Mouse (Mus musculus) monocyte, adult 5-6 weeks (primary cell): Measurements from ENCODE around the gene Gm21149. TPM values are rescaled to one million over a fixed set of nuclear protein-coding genes. Genes with fewer than 3 reads are reported as not detected.
"Not testable (repeated sequence)": the region's sequence is repeated elsewhere in the genome, so short reads cannot be mapped to it uniquely, and the experiment has no call there.

Experiments
- ATAC-seq: fragments of 153-309, 156-312 bp; replicated peaks from 2 replicates; pipeline ENCODE4 v1.8.0; 2017; ENCODE audit warnings: mild to moderate bottlenecking; ENCODE audit not compliant: low TSS enrichment, insufficient number of reproducible peaks, severe bottlenecking, poor library complexity, low FRiP score
- total RNA-seq: library from RNA; stranded (forward); fragments of 200-1000, 200-491, 200-594 nt; gene quantifications from 3 replicates; pipeline ENCODE4 v1.2.3, GENCODE M21; 2017

Gm21149 gene
- total RNA-seq, 1 experiment from 2014 or later: not detected

DNA sequence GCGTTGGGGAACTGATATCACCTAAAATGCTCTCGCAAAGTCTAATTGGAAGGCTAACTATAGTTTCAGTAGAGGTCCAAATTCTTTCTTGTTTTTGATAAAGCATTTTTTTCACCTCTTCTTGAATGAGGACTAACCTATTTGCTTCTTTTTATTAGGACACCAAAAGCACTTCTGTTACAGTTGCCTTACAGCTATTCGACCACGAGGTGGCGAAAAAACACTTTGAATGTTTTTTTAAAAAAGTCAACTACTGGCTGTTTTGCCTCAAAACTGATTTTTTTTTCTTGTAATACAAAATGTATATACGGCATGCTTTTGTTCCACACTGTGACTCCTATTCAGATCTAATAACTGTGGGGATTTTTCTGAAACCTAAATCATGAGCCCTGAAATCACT is 8.6 kb downstream of the Gm21149 start:
- not testable (repeated sequence) for ATAC-seq

DNA sequence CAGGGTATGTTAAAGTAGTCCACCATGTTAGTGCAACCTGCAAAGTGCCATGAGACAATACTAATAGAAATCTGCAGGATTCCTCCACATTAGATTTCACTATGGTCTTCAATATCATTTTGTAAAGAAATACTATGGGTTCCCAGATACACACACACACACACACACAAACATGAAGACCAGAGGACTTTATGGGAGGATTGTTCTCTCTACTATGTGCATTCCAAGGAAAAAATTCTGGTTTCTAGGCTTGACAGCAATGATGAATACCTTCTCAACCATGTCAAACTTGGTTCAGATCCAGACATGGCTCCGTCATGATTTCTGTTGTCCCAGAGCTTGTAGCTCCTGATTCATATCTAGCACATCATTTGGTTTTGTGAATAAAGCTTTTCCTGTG is 10.1 kb downstream of the Gm21149 start:
- not testable (repeated sequence) for ATAC-seq

DNA sequence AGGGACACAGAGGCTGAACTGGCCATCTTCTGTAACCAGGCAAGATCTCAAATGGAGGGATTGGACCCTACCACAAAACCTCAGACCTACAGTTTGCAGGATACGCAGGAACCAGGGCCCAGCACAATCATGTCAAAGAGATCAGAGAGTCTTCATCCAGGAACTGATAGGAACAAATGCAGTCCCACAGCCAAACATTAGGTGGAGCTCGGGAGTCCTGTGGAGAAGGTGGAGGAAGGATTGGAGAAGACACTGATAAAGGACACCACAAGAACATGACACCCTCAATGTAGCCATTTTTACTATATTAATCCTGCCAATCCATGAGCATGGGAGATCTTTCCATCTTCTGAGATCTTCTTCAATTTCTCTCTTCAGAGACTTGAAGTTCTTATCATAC is 12.8 kb downstream of the Gm21149 start:
- not testable (repeated sequence) for ATAC-seq

- not testable (repeated sequence) for ATAC-seq
Measured at GRCm38 (mm10) chr5:15461613-15462012, 14.7 kb downstream of the Gm21149 start.

GRCm38 (mm10) chr5:15457865-15458571 is 18.3 kb downstream of the Gm21149 start:
- not testable (repeated sequence) for ATAC-seq

Other genes with a start within 250 kb of the Gm21149 start
- gene Gm21190, start 52.7 kb upstream of the Gm21149 start, total RNA-seq: not detected in 3 replicates
- gene Gm21083, start 100.8 kb upstream of the Gm21149 start, total RNA-seq: not detected in 3 replicates
- not detected in 3 replicates for gene Speer4d, start 142.5 kb upstream of the Gm21149 start, total RNA-seq
- not detected in 3 replicates for gene 4930572O03Rik, start 180.5 kb upstream of the Gm21149 start, total RNA-seq
- gene Speer4c, start 237.7 kb upstream of the Gm21149 start, total RNA-seq: not detected in 3 replicates